Mouse (Mus musculus): ENCODE data around the gene Herc6. TPM values are rescaled to one million over a fixed set of nuclear protein-coding genes. Genes with fewer than 3 reads are reported as not detected.

The Herc6 gene
- polyA plus RNA-seq, 1 experiment from 2014 or later: 0.95 TPM

DNA sequence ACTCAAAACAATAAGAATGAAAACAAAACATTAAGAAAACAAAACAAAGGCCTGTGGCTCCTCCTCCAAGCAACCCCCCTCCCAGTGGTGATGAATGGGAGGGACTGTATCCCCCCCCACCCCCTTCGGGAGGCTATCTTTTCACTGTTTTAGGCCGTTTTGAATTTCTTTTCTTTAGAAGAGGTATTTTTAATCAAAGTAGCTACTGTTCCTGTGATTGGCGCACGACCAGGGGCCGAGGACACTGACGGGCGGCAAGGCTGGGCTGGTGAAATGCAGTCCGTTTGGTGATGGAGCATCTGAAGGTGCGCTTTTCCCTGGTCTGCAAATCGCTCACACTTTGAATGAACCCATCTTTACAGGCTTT, 121.6 kb downstream of the Herc6 start, which contains the start of gene Lancl2:
Gene Lancl2 (plus strand): TSS at position 165 of the 367 bp plus-strand sequence.
- WGBS: under 1% methylated on average over 10 of the region's 10 CpGs
- H3K9me3 ChIP-seq: no peaks in the 10 kb centered on the region
- H3K27me3 ChIP-seq: no peaks in the 10 kb centered on the region
- ATAC-seq (ENCODE audit: low FRiP score): peak; percentile 33
- peak within 1 kb of the TSS; percentile 73 for H3K4me2 ChIP-seq
- H3K9ac ChIP-seq: peak within 1 kb of the TSS; percentile 97
- peak within 1 kb of the TSS; percentile 99 for H3K27ac ChIP-seq
- H3K36me3 ChIP-seq: no peaks in the 10 kb centered on the region
- peaks cover 26% of the 10 kb centered on the region for H3K4me1 ChIP-seq (replicated peaks)
- peak within 1 kb of the TSS; percentile 73 for H3K4me3 ChIP-seq

DNA sequence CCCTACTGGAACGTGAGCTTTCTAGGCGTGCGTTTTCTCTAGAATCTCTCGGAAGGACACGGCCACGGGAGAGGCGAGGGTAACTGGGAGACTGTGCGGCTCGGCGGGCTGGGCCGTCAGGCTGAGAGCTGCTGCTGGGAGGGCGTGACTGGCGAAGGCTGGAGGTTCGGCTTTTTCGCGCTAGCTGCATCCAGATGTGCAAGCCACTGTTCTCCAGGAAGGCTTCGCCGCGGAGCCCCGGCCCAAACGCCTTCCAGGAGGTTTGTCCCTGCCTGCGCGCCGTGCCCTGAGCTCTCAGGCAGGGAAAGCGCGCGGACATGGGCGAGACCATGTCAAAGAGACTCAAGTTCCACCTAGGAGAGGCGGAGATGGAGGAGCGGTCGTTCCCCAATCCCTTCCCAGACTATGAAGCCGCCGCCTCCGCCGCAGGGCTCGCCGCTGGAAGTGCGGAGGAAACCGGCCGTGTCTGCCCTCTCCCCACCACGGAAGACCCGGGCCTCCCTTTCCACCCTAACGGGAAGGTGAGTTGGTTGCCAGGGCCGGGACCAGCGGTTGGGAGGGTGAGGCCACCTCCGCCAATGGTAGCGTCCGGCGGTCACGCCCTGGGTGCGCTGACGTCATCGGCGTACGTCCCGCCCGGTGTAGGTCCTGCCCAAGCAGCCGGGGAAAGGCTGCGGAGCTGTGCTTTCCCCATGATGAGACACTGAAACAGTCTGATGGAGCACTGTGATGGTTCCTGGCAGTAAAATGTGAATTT, 122.1 kb downstream of the Herc6 start:
- no peaks in the 10 kb centered on the region for H3K9me3 ChIP-seq
- H3K4me1 ChIP-seq (replicated peaks): peaks cover 26% of the 10 kb centered on the region
- H3K9ac ChIP-seq: peak overlapping the region; percentile 97
- peak overlapping the region; percentile 73 for H3K4me3 ChIP-seq
- peak overlapping the region; percentile 73 for H3K4me2 ChIP-seq
- ATAC-seq (ENCODE audit: low FRiP score): peak; percentile 98
- H3K27me3 ChIP-seq: no peaks in the 10 kb centered on the region
- no peaks in the 10 kb centered on the region for H3K36me3 ChIP-seq
- under 1% methylated on average over 59 of the region's 59 CpGs for WGBS
- peak overlapping the region; percentile 99 for H3K27ac ChIP-seq

DNA sequence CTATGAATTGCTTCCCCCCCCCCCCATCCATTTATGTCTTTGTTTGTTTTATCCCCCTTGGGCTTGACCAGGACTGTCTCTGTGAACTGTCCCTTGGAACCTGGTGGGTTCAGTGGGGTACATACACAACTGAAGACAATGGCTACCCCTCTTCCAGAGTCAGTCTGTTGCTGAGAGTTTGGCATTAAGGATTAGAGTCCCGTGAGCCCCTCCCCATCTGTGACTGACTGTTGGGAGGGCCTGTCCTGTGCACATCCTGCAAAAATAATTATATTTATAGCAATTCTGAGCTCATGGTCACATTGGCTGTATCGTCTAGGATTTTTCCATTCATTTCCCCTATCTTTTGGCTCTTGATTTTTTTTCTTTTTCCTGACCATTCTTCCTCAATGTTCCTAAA, 122.9 kb downstream of the Herc6 start:
- Histone ChIP-seq H3K9ac (peak overlapping the region; percentile 97), H3K4me1 (replicated peaks) (peaks cover 26% of the 10 kb centered on the region), H3K27me3 (no peaks in the 10 kb centered on the region), H3K36me3 (no peaks in the 10 kb centered on the region), H3K4me3 (peak overlapping the region; percentile 73), H3K9me3 (no peaks in the 10 kb centered on the region), H3K27ac (peak overlapping the region; percentile 99), H3K4me2 (peak overlapping the region; percentile 73)
- peak; percentile 58 for ATAC-seq (ENCODE audit: low FRiP score)
- WGBS: 33% methylated on average over 2 of the region's 2 CpGs

DNA sequence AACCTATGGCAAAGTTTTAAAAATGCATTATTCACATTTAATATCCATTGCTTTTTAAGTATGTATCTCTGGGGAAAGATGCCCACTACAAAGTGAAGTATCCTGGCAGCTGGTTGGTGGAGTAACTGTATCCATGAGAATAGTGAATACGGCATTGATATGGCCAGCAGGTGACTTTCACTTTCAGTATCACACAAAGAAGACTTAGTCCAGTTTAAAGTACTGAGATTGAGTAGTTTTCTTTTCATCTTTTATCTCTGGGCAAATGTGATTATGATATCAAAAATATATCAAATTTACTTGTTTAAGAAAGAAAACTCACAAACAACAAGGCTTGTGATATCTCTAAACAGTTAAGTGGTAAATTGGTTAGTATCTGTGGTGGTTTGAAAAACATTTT, 125.9 kb downstream of the Herc6 start:
- no peak for ATAC-seq (ENCODE audit: low FRiP score)
- Histone ChIP-seq H3K36me3 (no peaks in the 10 kb centered on the region), H3K4me3 (no peak overlapping the region), H3K4me1 (replicated peaks) (peaks cover 15% of the 10 kb centered on the region), H3K4me2 (no peak overlapping the region), H3K27me3 (no peaks in the 10 kb centered on the region), H3K27ac (no peak overlapping the region), H3K9me3 (no peaks in the 10 kb centered on the region), H3K9ac (no peak overlapping the region)
- 93% methylated on average over 1 of the region's 1 CpGs for WGBS

DNA sequence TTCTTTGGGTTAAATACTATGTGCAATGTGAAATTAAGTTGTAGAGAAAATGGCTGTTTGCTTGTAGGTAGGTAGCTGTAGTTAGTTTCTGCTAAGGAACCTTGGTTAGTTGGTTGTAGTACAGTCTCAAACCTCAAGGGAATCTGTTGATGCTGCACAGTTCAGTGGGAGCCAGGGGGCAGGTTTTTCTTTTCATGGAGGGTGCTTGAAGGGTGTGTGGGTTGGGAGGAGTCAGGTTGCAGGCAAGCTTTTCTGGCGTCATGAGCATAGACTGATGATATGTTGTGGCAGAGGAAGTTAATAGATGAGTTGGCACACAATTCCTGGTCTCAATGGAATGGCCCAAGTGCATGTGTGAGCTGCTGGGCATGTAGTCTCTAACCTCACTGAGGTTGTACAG, 130.9 kb downstream of the Herc6 start:
- H3K9ac ChIP-seq: no peak overlapping the region
- H3K4me2 ChIP-seq: no peak overlapping the region
- ATAC-seq (ENCODE audit: low FRiP score): peak; percentile 49; the same call in 1 of the 2 replicates
- no peaks in the 10 kb centered on the region for H3K9me3 ChIP-seq
- no peaks in the 10 kb centered on the region for H3K4me1 ChIP-seq (replicated peaks)
- H3K36me3 ChIP-seq: peaks cover 14% of the 10 kb centered on the region
- no peaks in the 10 kb centered on the region for H3K27me3 ChIP-seq
- H3K4me3 ChIP-seq: no peak overlapping the region
- WGBS: 22% methylated on average over 1 of the region's 1 CpGs
- H3K27ac ChIP-seq: no peak overlapping the region

Other genes starting within 250 kb of the Herc6 start
- not detected in 2 replicates for gene Vmn1r17, start 217.3 kb upstream of the Herc6 start, polyA plus RNA-seq (2015; fragmentation: Nextera tagmentation; extraction: Ambion mirVana)
- not detected in 2 replicates for gene Vmn1r18, start 185.2 kb upstream of the Herc6 start, polyA plus RNA-seq (2015; fragmentation: Nextera tagmentation; extraction: Ambion mirVana)
- gene Vmn1r19, start 177.2 kb upstream of the Herc6 start, polyA plus RNA-seq (2015; fragmentation: Nextera tagmentation; extraction: Ambion mirVana): not detected in 2 replicates
- not detected in 2 replicates for gene Vmn1r20, start 152.1 kb upstream of the Herc6 start, polyA plus RNA-seq (2015; fragmentation: Nextera tagmentation; extraction: Ambion mirVana)
- 6.1 and 6.9 TPM in 2 replicates for gene Ppm1k, start 45.5 kb upstream of the Herc6 start, polyA plus RNA-seq (2015; fragmentation: Nextera tagmentation; extraction: Ambion mirVana)
- 16.0 and 16.3 TPM in 2 replicates for gene Pyurf, start 111.1 kb downstream of the Herc6 start, polyA plus RNA-seq (2015; fragmentation: Nextera tagmentation; extraction: Ambion mirVana)
- 81.5 and 86.8 TPM in 2 replicates for gene Lancl2, start 121.5 kb downstream of the Herc6 start, polyA plus RNA-seq (2015; fragmentation: Nextera tagmentation; extraction: Ambion mirVana)
- gene Vopp1, start 244.2 kb downstream of the Herc6 start, polyA plus RNA-seq (2015; fragmentation: Nextera tagmentation; extraction: Ambion mirVana): 190 and 195 TPM in 2 replicates